Mouse (Mus musculus): Measurements from ENCODE around the gene Tax1bp1.
"Not testable (repeated sequence)": the region's sequence is repeated elsewhere in the genome, so short reads cannot be mapped to it uniquely, and the experiment has no call there.

The Tax1bp1 gene

DNA sequence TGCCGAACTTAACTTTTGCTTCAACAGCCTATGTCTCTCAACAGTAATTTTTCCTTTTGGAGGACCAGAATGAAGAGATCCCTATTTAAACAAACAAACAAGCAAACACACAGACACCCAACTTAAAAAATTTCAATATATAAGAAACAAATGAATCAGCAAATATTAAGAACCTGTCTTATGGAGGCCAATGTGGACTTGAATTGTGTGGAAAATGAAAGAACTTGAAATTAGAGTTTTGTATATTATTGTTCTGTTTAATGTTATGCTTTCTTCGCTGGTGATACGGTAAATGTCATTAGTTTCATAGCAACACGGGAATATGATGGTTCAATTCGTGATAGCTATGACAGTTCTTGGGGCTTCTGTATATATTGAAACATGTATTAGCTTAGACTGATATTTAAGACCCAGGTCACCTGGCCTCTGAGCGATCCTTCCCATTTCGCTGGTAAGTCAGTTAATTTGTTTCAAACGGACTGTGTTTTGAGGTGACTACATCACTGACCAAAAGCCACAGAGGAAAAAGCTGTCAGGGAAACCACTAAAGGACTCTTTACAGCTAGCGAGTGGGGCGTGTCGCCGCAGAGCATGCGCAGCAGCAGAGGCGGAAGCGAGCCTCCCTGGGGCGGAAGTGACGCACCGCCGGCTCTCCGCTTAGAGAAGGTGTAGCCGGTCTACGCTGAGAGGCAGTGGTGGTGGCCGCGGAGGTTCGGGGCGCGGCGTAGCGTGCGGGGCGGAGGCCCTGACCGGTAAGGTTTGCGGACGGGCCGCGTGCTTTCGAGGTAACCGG lies at the start of gene Tax1bp1:
TSS of gene Tax1bp1 (plus strand) at position 626 of the 793 bp plus-strand sequence.
- peak; percentile 96 for DNase-seq

DNA sequence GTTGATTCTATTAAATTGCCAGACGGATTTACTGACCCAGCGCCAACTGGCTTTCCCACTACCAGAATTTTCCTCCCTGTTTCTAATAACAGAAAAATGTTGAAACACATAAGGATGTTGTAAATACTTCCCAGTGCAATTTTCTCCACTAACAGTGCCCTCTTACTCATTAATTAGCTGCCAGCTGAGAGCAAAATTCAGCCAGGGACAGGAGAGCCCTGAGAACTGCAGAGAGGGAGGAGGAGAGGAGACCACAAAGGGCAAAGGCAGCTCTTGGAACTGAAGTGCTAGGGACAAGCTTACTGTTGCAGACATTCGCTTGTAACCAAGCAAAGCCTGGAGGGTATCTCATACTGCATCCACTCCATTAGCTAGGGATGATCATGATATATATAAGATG lies 45.9 kb upstream of the Tax1bp1 start:
- DNase-seq, result no peak

GRCm38 (mm10) chr6:52669878-52670277 lies 43.7 kb upstream of the Tax1bp1 start:
- DNase-seq, result not testable (repeated sequence)

- no peak for DNase-seq
Observed at GRCm38 (mm10) chr6:52671791-52672190, 41.7 kb upstream of the Tax1bp1 start.

DNA sequence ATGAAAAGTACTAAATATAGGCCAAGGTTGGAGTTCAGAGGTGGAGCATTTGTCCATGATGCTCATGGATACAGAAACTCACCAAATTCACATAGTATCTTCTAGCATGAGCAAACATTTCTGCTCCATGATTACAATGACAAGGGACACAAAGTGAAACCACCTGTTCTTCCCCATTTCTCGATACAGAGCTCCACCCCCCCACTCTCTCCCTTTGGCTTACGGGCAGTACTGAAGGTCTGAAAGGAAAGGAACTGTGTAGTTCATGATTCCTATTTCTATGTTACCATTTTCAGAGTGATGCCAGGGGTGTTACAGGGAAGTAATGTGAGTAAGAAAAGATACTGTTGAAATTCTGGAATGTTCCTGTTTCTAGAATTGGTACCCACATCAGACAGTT lies 41.0 kb upstream of the Tax1bp1 start:
- no peak for DNase-seq

DNA sequence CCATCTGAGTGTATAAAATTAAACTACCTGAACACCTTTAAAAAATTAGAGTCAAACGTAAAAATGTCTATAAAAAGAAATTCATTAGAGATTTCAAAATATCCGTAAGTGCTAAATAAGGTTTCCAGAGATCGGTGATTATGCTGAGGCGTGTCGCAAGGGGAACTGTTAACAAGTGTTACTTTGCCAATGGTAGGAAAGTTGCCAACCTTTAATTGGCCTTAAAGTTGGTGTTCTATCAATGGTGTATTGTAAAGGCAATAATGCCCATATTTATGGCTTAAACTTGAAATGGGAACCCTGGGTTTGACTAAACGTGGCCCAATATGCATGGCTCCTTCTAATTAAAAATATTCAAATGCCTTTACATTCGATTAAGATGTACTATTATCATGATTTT lies 39.8 kb upstream of the Tax1bp1 start:
- DNase-seq, result no peak

GRCm38 (mm10) chr6:52674541-52674940 lies 39.0 kb upstream of the Tax1bp1 start:
- no peak for DNase-seq

DNA sequence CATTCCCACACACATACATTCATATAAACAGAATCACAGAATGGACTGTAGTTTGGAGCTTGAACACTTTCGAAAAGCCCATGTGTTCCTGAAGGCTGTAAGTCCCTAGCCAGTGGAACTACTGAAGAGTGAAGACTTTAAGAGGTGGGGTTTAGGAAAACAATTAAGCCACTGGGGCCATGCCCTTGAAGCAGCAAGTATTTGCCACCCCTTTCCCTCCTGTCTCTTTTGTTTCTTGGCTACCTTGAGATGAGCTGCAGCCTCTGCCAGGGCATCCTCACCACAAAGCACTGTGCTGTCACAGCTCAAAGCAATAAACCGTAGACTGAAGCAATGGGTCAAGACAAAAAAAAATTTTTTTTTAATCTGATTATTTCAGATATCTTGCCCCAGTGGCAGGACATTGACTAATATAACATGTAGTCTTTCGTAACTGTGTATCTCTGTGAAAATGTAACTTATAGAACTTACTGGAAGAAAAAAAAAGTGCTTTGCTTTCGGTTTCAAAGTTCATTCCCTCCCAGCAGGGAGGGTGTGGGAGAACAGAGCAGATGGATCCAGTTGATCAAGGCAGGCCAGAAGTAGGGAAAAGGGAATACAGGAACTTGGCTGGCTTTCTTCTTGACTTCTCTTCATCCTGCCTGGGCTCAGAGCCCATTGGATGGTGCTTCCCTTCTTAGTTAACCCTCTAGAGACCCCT lies 38.2 kb upstream of the Tax1bp1 start:
- no peak for DNase-seq

GRCm38 (mm10) chr6:52677534-52677933 lies 36.0 kb upstream of the Tax1bp1 start:
- not testable (repeated sequence) for DNase-seq

GRCm38 (mm10) chr6:52679565-52679964 lies 34.0 kb upstream of the Tax1bp1 start:
- peak; percentile 62 for DNase-seq

DNA sequence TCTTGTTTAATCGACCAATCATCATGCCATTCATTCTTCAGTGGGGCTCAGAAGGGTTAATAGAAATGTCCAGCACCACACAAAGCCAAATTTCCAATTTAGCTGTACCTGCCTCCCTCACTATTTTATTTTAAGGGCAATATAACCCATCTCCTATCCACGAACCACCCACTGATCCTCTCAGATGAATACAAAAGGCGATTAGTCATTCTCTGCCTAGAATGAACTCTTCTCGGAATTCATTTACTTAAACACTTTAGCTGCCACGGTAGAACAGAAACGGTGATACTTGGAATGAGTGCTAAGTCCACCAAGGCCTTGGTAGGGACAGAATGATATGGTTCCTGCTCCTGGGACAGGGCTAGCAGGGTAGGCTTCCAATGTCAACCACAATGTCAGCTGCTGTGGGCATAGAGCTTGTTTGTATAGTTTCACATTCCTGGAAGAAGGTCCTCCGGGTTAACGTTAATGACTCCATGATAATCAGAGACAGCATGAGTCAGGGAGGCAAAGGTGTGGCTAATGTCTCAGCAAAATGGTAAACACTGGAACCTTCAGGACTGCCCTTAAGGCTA lies 33.0 kb upstream of the Tax1bp1 start:
- DNase-seq, result no peak

- DNase-seq, result no peak
Observed at GRCm38 (mm10) chr6:52681847-52682485, 31.6 kb upstream of the Tax1bp1 start.

GRCm38 (mm10) chr6:52682607-52683006 lies 30.9 kb upstream of the Tax1bp1 start:
- DNase-seq, result no peak

- DNase-seq, result no peak
Observed at GRCm38 (mm10) chr6:52686901-52687500, 26.5 kb upstream of the Tax1bp1 start.

GRCm38 (mm10) chr6:52690365-52690764 lies 23.2 kb upstream of the Tax1bp1 start:
- DNase-seq, result no peak

DNA sequence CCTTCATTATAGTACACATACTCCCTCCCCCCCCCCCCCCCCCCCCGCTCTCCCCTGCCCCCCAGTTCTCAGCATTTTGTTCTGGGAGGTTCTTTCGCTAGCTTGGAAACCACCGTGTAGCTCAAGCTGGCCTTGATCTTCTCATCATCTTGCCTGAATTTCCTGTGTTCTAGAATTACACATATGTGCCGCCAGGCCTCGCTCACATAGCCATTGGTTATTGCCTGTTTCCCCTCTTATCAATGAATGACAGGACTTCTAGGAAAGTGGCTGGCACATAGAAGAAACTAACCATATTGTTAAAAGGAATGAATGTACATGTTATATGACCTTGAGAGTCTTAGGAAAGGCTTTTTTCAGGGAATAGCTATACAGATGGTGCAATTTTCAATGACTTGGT lies 21.7 kb upstream of the Tax1bp1 start:
- DNase-seq, result no peak

GRCm38 (mm10) chr6:52692451-52693063 lies 21.0 kb upstream of the Tax1bp1 start:
- no peak for DNase-seq

DNA sequence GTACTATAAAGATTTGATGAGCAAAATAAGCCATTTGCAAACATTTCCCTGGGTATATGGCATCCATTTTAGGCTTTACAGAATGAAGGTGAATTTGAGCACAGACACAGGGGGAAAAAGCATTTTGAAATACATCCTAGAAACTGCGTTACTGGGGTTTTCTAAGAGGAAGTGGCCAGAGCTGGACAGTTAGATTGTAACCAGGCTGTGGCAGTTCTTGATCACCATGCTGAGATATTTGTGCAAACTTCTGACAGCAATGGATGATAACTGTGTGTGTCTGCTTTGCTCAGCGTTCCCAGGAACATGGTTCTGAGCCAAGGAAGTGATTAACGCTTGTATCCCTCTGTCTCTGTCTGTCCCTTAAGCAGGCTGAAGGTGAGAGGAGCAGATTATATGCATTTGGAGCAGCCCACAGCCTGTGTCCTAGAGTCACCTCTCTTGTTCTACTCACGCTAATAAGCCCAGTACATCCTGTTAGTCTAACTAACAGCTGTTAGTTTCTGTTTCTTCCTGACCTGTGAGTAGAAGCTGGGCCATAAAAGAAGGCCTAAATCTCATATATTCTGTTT lies 15.5 kb upstream of the Tax1bp1 start:
- no peak for DNase-seq

DNA sequence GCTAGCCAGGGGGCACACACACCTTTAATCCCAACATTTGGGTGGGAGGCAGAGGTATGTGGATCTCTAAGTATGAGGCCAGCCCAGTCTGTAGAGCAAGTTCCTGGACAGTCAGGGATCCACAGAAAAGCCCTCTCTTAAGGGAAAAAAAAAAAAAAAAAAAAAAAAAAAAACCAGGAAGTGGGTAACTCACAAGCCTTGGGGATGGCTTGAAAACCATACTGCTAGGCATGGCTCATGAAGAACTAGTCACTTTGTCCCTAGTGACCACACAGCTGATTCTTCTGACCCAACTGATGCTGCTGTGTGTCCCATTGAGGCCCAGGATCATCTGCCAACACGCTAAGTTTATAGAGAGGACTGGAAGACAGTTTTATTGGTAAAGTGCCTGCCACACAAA lies 14.5 kb upstream of the Tax1bp1 start:
- DNase-seq, result no peak

GRCm38 (mm10) chr6:52699899-52700298 lies 13.6 kb upstream of the Tax1bp1 start:
- no peak for DNase-seq

GRCm38 (mm10) chr6:52703263-52703662 lies 10.3 kb upstream of the Tax1bp1 start:
- no peak for DNase-seq

GRCm38 (mm10) chr6:52705280-52705679 lies 8.2 kb upstream of the Tax1bp1 start:
- DNase-seq, result no peak
